Comparison of ENCODE assay signal across 18 mouse cellular contexts in the genomic region with DNA sequence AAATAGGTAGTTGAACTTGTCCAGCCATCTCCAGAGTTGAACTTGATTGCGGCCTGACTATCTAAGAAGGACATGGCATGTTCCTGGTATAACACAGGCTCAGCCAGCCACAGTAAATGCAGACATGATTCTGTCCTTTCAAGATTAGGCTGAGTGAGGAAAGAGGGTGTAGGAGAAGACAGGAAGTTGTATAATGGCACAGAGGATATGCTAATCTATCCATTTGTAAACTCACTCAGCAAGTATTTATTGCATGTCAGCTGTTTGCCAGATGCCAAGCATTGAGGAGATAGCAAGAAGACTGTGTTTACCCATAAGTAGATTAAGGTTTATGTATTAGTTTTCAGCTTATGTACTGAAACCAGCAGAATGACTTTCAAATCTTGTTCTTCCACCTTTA. TPM values are rescaled to one million over a fixed set of nuclear protein-coding genes. Genes with fewer than 3 reads are reported as not detected.
DNase-seq lines count a peak whose midpoint lies in the region; ATAC-seq and TF ChIP-seq lines count a peak whose summit lies in the region.
"Had no signal": no experiment of that assay in that cellular context is flagged by ENCODE, and none has a peak within 500 bp of the region (broad histone marks: within the 10 kb centered on the region; RNA-seq: fewer than 3 reads in every experiment).

No protein-coding gene starts in this region.

- no peak overlapping the region for H3K4me3 ChIP-seq in intestine, postnatal 0 days (ENCODE audit: low read depth, low read length)
- H3K4me3 ChIP-seq in midbrain, embryonic 16.5 days (ENCODE audit: low read depth, low read length), result no peak overlapping the region
- H3K4me3 ChIP-seq: embryonic facial prominence, embryonic 10.5 days; midbrain, embryonic 15.5 days; neural tube, embryonic 12.5 days had no signal

- no peak for TF ChIP-seq CTCF in intestine, postnatal 0 days (IDR thresholded peaks at IDR 0.05; ENCODE audit: low read depth)

- no peaks in the 10 kb centered on the region for H3K27me3 ChIP-seq in intestine, postnatal 0 days (replicated peaks; ENCODE audit: control insufficient read depth, insufficient read depth, low read length)
- H3K27me3 ChIP-seq in midbrain, embryonic 16.5 days (ENCODE audit: control insufficient read depth, insufficient read depth, low read depth, low read length), result no peaks in the 10 kb centered on the region
- H3K27me3 ChIP-seq: midbrain, embryonic 15.5 days; neural tube, embryonic 12.5 days had no signal

- H3K4me1 ChIP-seq in intestine, postnatal 0 days (replicated peaks; ENCODE audit: control insufficient read depth, insufficient read depth, low read length), result peaks cover 35% of the 10 kb centered on the region
- no peaks in the 10 kb centered on the region for H3K4me1 ChIP-seq in midbrain, embryonic 16.5 days (ENCODE audit: control insufficient read depth, insufficient read depth, low read length)
- H3K4me1 ChIP-seq: embryonic facial prominence, embryonic 10.5 days; midbrain, embryonic 15.5 days; neural tube, embryonic 12.5 days had no signal

- H3K4me2 ChIP-seq in intestine, postnatal 0 days (replicated peaks; ENCODE audit: low read depth), result no peak overlapping the region
- H3K4me2 ChIP-seq in midbrain, embryonic 16.5 days (ENCODE audit: low read length), result no peak overlapping the region
- H3K4me2 ChIP-seq: midbrain, embryonic 15.5 days; neural tube, embryonic 12.5 days had no signal

- peak; percentile 20 for DNase-seq in 416B (ENCODE audit: low read depth)
- peak; percentile 81 for DNase-seq in MEL-GATA-1-ER (ENCODE audit: extremely low read depth, low read depth)
- DNase-seq in urinary bladder, postnatal 14 days (ENCODE audit: low spot score), result no peak
- DNase-seq in urinary bladder, postnatal 4 days (ENCODE audit: low spot score in 2 of 2), result no peak
- DNase-seq: adrenal gland, postnatal 25 days; B cell, adult 2 months; cerebellum, adult 9-11 months; forebrain, postnatal 0 days; gastrocnemius, postnatal 36 days; kidney, adult 2 months; lung, adult 2 months; lung, postnatal 4 days had no signal

- 65% methylated on average over 1 of the region's 1 CpGs for WGBS in intestine, postnatal 0 days
- WGBS in midbrain, embryonic 16.5 days, result 97% methylated on average over 1 of the region's 1 CpGs

- no peak overlapping the region for H3K9ac ChIP-seq in intestine, postnatal 0 days (ENCODE audit: low read depth, low read length)
- H3K9ac ChIP-seq in midbrain, embryonic 16.5 days (ENCODE audit: low read depth, low read length), result no peak overlapping the region
- H3K9ac ChIP-seq: forebrain, postnatal 0 days; midbrain, embryonic 15.5 days; neural tube, embryonic 12.5 days had no signal

- ATAC-seq in intestine, postnatal 0 days, result peak; percentile 22
- peak; percentile 57 for ATAC-seq in megakaryocyte progenitor cell, adult 5-6 weeks (replicated peaks; ENCODE audit: poor library complexity)
- ATAC-seq in midbrain, embryonic 16.5 days, result no peak
- ATAC-seq: forebrain, postnatal 0 days; midbrain, embryonic 15.5 days had no signal

- peaks cover 3% of the 10 kb centered on the region; the same call in 1 of the 2 replicates for H3K36me3 ChIP-seq in intestine, postnatal 0 days (ENCODE audit: control insufficient read depth, insufficient read depth)
- no peaks in the 10 kb centered on the region for H3K36me3 ChIP-seq in midbrain, embryonic 16.5 days (ENCODE audit: control insufficient read depth, insufficient read depth, low read length)
- H3K36me3 ChIP-seq: embryonic facial prominence, embryonic 10.5 days; midbrain, embryonic 15.5 days; neural tube, embryonic 12.5 days had no signal

- H3K9me3 ChIP-seq in intestine, postnatal 0 days (ENCODE audit: control insufficient read depth), result no peaks in the 10 kb centered on the region
- H3K9me3 ChIP-seq in midbrain, embryonic 16.5 days (replicated peaks; ENCODE audit: control insufficient read depth, low read length, poor library complexity, severe bottlenecking), result no peaks in the 10 kb centered on the region
- H3K9me3 ChIP-seq: embryonic facial prominence, embryonic 10.5 days; midbrain, embryonic 15.5 days; neural tube, embryonic 12.5 days had no signal

- H3K27ac ChIP-seq in intestine, postnatal 0 days (ENCODE audit: low read depth, low read length), result peak overlapping the region; percentile 78; the same call in 1 of the 2 replicates
- H3K27ac ChIP-seq in midbrain, embryonic 16.5 days (ENCODE audit: low read length), result no peak overlapping the region
- H3K27ac ChIP-seq: embryonic facial prominence, embryonic 10.5 days; midbrain, embryonic 15.5 days; neural tube, embryonic 12.5 days had no signal

RNA-seq across cellular contexts. Expression of a gene that starts 10.5 kb away (rescaled TPM):
- polyA plus RNA-seq in intestine, postnatal 0 days (2015; fragmentation: Nextera tagmentation; extraction: Ambion mirVana), result 24.0 and 25.4 TPM in 2 replicates
- total RNA-seq in megakaryocyte progenitor cell, adult 5-6 weeks (2015), result 20.4 and 20.6 TPM in 2 replicates
- total RNA-seq in megakaryocyte progenitor cell, adult 5-6 weeks (2017), result 14.2 and 23.0 TPM in 2 replicates
- 0.92 and 1.5 TPM in 2 replicates for polyA plus RNA-seq in midbrain, embryonic 16.5 days (2015; fragmentation: Nextera tagmentation; extraction: Ambion mirVana)

RNA-seq across cellular contexts. Expression of a gene that starts 54.9 kb away (rescaled TPM):
- 122 and 131 TPM in 2 replicates for polyA plus RNA-seq in intestine, postnatal 0 days (2015; fragmentation: Nextera tagmentation; extraction: Ambion mirVana)
- 36.7 and 37.4 TPM in 2 replicates for total RNA-seq in megakaryocyte progenitor cell, adult 5-6 weeks (2015)
- total RNA-seq in megakaryocyte progenitor cell, adult 5-6 weeks (2017), result 16.9 and 24.1 TPM in 2 replicates
- polyA plus RNA-seq in midbrain, embryonic 16.5 days (2015; fragmentation: Nextera tagmentation; extraction: Ambion mirVana), result 67.1 and 67.2 TPM in 2 replicates

RNA-seq across cellular contexts. Expression of a gene that starts 54.9 kb away (rescaled TPM):
- 67.9 and 71.3 TPM in 2 replicates for polyA plus RNA-seq in intestine, postnatal 0 days (2015; fragmentation: Nextera tagmentation; extraction: Ambion mirVana)
- total RNA-seq in megakaryocyte progenitor cell, adult 5-6 weeks (2015), result 44.5 and 51.7 TPM in 2 replicates
- total RNA-seq in megakaryocyte progenitor cell, adult 5-6 weeks (2017), result 95.2 and 100 TPM in 2 replicates
- polyA plus RNA-seq in midbrain, embryonic 16.5 days (2015; fragmentation: Nextera tagmentation; extraction: Ambion mirVana), result 47.8 and 51.1 TPM in 2 replicates

Comparison
In these comparisons a context has a peak if more than half of its experiments do, and no peak if none do; other contexts are left out.
1. DNase-seq: peak in 416B (single experiment) and MEL-GATA-1-ER (single experiment); none in urinary bladder, postnatal 14 days (single experiment) and urinary bladder, postnatal 4 days (0 of 2).